Mouse (Mus musculus): ENCODE results near the gene Crlf1. TPM values are rescaled to one million over a fixed set of nuclear protein-coding genes. Genes with fewer than 3 reads are reported as not detected.

Gene Crlf1
- polyA plus RNA-seq, 1 experiment, result 1.1 TPM

DNA sequence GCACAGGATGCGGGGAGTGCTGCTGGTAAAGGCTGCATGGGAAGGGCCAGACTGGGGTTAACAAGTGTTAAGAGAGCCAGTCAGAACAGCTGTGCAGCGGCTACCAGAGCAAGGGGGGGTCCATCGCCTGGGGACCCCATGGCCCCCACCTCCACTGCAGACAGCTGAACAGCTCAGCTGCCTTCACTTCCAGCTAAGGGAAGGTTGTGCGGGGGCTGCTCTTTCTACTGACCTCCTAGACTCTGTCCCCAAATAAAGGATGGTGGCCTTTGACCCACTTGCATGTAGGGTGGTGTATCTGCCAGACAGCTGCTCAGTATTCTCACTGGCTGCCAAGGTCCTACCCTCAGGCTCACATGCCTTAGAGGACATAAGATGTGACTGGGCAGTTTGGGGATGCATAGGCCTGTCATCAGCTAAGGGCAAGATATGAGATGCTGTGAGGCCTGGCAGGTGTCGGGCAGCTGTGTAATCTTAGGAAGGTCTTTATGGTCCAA, 25.7 kb upstream of the Crlf1 start:
- 68% methylated on average over 5 of the region's 5 CpGs for WGBS
- DNase-seq (ENCODE audit: low read depth, low spot score), result no peak

DNA sequence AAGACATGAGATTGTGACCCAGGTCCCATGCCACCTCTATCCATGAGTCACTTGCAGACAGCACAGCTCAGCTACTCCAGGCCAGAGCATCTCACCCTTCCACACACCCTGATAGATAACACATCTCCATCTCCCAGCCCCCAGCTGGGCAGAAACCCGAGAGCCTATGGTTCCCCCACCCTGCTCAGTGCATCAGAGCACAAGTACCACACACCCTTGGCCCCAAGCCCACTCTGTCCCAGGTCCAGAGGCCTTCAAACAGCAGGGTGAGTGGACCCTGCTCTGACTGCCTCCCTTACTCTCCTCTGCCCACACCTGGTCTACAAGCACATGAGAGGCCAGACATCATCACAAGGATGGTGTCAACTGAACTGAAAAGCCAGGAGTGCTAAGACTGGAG, 25.1 kb upstream of the Crlf1 start:
- no peak for DNase-seq (ENCODE audit: low read depth, low spot score)
- WGBS, result 59% methylated on average over 1 of the region's 1 CpGs

DNA sequence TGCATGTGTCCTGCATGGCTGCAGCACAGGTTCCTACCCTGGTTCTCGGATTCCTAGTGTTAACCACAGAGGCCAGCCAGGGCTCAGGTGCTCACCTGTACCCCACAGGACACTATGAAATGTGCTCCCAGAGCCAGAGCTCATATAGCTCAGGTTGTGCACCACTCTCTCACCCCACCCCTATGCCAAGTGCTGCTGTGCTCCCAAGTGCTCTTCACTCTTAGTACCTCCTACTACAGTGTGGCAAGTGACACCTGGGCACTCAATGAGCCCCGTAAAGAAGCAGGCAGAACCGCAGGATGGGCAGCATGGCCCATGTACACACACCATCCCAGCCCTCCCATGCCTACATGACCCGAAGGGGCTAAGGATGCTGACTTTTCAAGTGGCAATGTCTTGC, 24.2 kb upstream of the Crlf1 start:
- no peak for DNase-seq (ENCODE audit: low read depth, low spot score)
- WGBS, result 83% methylated on average over 4 of the region's 4 CpGs

DNA sequence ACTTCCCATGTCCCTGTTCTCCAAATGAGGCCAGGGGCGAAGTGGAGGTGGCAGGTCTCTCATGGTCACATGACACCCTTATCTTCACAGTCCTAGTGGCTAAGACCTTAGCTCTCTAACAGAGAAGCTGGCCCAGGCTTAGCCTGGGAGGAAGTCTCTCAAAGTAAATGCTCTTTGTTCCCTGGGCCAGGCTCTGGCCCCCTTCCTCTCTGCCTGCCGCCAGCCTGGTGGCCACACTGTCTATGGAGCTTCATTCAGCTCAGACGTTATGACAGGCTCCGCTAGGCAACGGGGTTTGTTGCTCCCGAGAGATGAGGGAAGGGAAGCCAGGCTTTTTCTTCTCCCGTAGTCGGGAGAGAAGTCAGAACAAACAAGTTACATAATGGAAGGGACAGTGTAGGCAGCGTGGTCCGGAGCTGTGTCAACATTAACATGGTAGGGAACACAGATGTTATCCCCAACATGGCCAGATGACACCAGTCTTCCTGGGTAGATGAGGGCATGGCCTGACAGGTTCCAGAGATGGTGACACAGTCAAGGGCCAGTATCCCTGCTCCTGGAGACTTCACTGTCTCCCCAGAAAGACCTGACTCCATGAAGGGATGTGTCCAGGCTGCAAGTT, 23.6 kb upstream of the Crlf1 start:
- WGBS, result 45% methylated on average over 10 of the region's 10 CpGs
- no peak for DNase-seq (ENCODE audit: low read depth, low spot score)

DNA sequence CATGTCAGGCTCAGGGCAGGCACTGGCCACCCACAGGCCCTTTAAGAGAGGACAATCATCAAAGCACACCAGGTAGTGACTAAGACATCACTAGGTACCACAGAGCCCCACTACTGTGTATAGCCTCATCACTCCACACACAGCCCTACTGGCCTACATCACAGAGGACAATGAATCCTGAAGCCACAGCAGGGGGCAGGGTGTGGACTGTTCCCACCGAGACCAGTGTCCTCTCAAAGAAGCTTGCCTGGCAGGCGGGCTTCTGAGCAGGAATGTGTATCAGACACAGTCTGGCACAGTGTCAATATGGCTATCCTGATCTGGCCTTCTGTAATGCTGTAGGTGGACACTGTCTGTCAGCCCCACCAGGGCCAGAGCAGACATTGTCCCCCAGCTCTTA, 23.0 kb upstream of the Crlf1 start:
- DNase-seq (ENCODE audit: low read depth, low spot score), result no peak
- 73% methylated on average over 2 of the region's 2 CpGs for WGBS

DNA sequence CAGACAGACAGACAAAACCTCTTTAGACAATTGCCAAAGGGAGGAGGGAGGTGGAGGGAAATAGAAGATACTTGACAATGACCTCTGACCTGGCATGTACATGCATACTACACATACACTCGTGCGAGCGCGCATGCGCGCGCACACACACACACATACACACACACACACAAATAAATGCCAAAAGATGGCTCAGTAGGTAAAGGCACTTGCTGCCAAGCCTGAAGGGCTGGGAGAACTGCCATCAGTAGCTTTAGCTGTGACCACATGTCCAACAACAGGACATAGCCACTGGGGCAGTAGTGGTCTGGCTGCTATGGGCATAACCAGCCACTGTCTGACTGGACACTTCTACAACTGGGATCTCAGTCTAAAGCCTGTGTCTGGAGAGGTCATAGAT, 21.1 kb upstream of the Crlf1 start:
- DNase-seq (ENCODE audit: low read depth, low spot score), result no peak
- WGBS, result 93% methylated on average over 7 of the region's 7 CpGs

DNA sequence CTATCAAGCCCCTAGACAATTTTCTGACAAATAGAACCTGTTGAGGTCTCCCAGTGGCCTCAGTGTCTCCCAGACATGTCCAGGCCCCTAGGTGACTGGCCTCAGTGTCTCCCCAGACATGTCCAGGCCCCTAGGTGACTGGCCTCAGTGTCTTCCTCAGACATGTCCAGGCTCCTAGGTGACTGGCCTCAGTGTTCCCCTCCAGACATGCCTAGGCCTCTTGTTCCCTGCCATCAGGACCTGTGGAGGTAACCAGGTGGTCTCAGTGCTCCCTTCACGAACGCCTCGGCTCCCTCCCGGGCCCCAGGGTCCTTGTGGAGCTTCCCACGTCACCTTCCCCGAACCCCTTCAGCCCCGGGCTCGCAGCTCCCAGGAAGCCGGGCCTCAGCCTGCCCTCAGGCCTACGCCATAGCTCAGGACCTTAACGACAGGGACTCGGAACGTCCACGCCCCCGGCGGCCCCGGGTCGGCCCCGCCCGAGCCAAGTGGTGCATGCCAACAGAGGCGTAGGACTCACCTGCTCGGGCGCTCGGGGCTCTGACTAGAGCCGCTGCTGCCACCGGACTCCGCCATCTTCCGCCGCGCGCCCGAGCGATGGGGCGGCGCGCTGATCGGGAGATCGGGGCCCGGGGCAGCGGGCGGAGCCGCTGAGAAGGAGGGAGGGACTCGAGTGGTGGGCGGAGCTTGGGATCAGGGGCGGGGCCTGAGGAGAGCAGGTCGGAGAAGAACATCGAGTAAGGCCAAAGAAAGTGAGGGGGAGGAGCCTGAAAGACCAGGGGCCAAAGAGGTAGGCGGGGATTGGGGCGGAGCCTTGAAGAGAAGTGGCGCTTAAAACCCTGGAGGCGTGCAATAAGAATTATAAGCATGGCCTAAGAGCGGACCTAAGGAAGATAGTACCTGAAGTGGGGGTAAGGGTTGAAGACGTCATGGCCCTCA, 16.4 kb upstream of the Crlf1 start, which contains the start of gene Klhl26:
Gene Klhl26 (minus strand): TSS at position 636 of the 936 bp plus-strand sequence.
- WGBS, result under 1% methylated on average over 52 of the region's 53 CpGs
- peak; percentile 97 for DNase-seq (ENCODE audit: low read depth, low spot score)

DNA sequence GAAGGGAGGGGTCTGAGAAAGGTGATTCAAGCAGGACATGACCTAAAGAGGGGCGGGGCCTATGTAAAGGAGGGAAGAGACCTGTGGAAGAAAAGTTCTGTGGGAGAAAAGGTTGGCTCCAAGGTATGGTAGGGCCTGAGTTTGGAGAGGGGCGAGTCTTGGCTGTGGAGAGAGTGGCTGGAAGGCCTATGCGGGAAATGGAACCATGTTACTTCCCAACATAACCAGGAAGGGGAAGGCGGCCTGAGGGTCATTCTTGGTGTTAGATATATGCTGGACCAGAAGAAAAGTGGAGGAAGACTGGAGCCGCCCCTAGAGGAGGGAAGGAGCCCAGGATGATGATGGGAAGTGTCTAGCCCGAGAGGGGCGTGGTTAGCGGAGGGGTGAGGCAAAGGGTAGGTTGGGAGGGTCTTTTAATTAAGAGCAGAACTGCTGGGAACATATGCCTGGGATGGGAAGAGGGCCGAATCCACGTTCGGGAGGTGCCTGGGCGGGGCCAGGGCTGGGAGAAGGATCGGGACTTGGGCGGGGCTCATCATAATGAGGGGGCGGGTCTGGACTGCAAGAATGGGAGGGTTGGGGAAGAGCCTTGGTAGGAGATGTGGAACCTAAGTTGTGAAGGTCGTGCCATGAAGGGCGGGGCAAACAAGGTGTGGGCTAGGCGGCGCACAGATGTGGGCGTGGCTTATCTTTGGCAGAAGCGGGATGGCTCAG, 15.5 kb upstream of the Crlf1 start:
- WGBS, result 4% methylated on average over 21 of the region's 21 CpGs
- DNase-seq (ENCODE audit: low read depth, low spot score), result peak; percentile 57

DNA sequence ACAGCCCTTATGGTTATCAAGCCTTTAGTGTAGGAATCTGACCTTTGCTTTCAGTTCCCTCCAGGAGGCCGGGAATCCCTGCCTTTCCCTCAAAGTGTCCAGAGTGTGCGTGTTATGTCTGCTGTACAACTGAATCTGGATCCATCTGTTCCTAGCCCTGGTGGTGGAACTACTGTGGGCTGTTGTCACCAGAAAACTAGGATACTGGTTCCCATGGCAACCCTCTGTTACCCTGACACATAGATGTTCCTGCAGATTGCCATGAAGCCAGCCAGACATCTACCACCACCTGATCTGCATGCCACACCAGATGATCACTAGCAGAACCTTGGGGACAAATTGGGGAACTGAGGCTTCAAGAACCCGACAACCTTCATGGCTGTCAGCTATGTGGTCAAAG, 11.1 kb upstream of the Crlf1 start:
- no peak for DNase-seq (ENCODE audit: low read depth, low spot score)
- WGBS, result 64% methylated on average over 3 of the region's 3 CpGs

DNA sequence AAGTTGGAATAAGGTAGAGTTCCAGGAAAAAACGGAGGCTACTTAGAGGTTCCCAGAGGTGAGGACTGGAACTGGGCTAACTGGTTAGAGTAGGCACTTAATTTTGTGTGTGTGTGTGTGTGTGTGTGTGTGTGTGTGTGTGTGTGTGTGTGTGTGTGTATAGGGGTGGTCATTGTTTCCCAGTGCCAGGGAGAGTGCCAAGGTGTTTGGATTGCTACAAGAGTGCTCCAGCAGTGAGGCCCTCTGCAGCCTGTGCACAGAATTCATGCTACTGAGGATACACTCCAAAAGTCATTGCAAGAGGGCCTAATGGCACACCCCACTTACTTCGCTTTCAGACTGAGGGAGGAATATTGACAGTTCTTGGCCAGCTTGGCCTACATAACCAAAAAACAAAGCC, 10.0 kb upstream of the Crlf1 start:
- 57% methylated on average over 2 of the region's 2 CpGs for WGBS
- DNase-seq (ENCODE audit: low read depth, low spot score), result no peak

DNA sequence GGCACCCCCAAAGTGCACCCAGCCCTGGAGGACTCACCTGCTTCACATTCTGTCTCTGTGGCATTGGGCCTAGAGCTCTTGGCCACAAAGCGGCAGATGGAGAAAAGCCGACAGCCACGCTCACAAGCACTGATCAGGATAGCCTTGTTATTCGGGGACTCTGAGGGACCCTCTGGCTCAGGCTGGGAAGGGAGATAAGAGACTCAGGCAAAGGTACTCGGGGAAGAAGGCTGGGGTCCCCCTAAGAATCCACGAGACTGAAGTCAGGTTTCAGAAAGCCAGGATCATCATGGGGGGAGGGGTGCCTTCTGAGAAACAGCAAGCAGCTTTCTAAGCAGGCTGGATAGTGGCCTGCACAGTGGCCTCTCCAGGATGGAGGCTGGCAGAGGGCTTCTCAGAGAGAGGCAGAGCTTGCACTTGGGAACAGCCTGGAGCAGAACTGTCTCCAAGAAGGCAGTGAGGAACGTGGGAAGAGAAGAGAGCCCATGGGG, 6.7 kb upstream of the Crlf1 start:
- WGBS, result 59% methylated on average over 7 of the region's 7 CpGs
- DNase-seq (ENCODE audit: low read depth, low spot score), result no peak

DNA sequence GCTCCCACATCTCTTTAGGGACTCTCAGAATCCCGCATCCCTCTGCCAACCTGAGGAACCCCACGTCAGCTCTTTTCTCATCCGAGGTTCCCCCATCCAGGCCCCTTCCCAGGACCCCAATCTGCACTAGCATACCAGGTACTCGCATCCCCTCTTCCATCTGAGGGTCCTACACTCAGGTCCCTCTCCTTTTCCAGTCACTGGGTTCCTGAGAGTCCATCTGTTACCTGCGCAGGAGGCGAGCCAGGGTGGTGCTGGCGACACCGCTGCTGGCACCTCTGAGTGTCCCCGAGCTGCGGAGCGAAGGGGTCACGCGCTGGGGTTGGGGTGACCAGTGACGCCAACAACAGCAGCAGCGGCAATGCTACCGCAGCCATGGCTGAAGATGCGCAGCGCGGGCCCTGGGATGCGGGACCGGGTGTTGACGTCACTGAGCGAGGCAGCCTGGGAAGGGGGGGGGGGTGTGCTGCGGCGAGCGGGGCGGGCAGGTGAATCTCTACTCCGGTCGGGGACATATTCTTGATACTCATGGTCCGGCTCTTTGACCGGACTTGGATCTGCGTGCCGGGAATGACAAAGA, 5.9 kb upstream of the Crlf1 start, which contains the start of gene Tmem59l:
Gene Tmem59l (minus strand): TSS at position 418 of the 580 bp plus-strand sequence.
- WGBS, result 12% methylated on average over 33 of the region's 33 CpGs
- DNase-seq (ENCODE audit: low read depth, low spot score), result no peak

DNA sequence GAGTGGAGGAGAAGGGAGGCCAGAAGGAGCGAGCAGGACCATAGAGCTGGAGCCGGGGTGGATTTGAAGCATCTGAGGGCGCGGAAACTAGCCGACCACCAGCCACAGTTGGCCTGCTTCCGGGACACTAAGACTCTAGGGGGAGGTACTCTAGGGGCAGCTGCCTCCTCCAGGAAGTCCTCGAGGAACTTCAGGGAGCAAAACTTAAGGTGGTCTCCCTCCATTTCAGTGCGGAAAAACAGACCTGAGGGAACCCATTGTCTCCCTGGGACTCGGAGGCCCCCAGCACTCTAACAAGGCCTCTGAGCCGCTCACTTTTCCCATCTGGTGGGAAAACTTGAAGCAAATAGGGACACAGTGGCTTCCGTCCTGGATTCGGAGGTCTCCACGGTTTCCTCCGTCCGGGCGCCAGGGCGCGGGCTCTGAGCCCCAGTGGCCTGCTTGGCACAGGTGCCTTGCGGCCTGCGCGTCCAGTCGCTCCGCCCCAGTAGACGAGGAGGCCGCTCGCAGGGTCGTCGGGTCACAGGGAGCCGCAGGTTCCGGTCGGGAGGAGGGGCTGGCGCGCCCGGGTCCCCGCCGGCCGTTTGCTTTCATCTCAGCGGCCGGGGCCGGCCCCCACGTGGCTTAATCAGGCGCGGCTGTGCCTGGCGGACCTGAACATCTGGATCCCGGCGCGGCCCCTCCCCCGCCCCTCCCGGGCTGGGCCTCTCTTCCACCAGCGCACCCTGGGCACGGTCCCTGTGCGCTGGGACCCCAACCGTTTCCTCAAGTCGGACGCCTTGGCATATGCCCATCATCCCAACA, 4.8 kb upstream of the Crlf1 start:
- WGBS, result 7% methylated on average over 54 of the region's 55 CpGs
- no peak for DNase-seq (ENCODE audit: low read depth, low spot score)

DNA sequence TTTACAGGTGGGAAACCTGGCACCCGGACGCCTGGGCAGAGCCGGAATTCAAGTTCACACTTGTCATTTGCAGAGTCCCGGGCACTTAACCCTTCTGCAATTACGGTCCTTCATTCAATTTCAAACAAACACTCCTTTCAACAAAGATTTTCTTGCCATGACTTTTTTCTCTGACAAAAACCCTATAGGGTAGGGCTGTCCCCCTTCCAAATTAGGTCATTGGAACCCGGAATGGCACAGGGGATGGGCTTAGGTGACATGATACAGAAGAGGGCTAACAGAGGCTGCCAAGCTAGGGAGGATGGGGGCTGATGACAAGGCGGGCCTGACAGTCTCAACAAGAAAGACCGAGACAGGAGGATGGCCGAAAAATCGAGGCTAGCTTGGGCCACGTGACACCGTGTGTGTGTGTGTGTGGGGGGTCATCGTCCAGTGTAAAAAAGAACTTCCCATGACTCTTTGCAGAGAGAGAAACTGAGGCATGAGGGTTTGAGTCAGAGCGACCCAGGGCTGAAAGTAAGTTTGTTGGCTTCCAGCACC, 4.0 kb upstream of the Crlf1 start:
- WGBS, result 3% methylated on average over 14 of the region's 14 CpGs
- no peak for DNase-seq (ENCODE audit: low read depth, low spot score)

DNA sequence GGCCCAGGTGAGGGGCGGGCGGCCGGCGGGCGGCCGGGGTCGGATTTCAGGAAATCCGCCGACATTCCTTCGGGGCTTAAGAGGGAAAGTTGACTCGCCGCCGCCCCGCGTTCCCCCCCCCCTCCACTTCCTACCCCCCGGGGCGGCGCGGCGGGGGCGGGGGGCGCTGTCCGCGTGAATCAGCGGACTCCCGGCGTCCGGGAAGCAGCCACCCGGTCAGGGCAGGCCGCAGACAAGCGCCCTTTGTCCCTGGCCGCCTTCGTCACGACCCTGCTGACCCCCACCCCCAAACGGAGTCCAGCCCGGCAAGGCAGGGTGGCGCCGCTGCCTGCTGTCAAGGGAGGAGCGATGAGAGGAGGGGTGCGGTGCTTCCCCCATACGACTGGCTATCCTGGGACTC, 3.4 kb upstream of the Crlf1 start:
- 2% methylated on average over 41 of the region's 41 CpGs for WGBS
- DNase-seq (ENCODE audit: low read depth, low spot score), result no peak

DNA sequence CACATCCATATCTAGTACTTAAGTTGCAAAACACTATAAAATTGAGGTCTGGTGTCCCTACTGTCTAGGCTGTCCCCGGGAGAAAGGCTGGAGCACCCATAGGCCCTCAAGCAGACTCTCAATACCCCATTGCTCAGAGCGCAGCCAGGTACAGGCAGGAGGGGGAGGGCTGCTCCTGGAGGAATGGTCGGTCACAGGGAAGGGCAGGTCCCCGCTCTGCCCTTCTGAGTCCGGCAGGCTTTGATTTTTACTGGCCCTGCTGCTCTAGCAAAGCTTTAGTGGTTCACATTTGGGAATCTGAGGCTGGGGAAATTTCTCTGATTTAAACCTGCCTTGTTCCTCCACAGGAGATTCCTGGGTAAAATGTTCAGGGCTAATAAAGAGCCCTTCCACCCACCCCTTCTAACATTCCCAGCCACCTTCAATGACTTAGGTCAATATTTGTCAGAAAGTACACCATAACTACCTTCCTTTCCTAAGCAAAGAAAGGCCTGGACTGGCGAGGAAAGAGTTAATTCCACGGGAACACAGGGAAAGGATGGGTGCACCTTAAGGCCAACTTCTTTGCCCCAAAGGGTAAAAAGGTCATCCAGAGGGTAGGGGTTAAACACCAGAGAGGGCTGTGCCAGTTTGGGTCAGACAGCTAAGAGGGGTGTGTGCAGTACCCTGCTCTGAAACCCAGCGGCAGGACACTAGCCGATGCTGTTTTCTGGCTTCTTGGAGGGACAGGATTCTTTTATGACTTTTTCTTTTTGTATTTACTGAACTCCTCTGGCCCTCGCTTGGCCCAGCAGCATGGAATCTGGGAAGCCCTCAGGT, 2.7 kb upstream of the Crlf1 start:
- DNase-seq (ENCODE audit: low read depth, low spot score), result no peak
- WGBS, result 25% methylated on average over 10 of the region's 10 CpGs

DNA sequence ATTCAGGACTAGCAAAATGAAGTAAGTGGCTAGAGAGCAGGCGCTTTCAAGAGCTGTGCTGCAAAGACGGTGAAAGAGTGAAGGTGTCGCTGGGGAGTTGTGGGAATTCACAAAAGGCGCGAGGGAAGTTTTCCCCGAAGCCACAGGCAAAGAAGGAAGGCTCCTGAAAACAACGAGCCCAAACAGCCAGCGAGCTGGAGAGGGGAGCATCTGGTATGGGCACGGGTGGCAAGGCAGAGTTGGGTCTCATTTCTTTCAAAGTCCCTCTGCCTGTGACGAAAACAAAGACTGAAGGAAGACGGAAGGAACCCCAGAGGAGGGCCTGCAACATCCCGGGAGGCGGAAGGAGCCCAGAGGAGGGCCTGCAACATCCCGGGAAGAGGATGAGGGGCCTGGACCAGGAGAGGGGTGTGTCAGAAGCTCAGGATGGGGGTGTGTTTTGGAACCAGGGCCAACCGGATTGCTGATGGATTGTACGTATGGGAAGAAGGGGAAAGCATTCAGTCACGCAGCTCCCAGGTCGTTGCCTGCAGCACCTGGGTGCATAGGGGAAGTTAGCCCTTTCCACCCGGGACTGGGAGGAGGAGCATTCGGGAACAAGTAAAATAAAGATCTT, 2.0 kb upstream of the Crlf1 start:
- 10% methylated on average over 20 of the region's 20 CpGs for WGBS

More for the DNA sequence above, 2.0 kb upstream of the Crlf1 start:
- no peak for DNase-seq (ENCODE audit: low read depth, low spot score)
